Mouse (Mus musculus): ENCODE results near the gene Bnip3.

The Bnip3 gene

DNA sequence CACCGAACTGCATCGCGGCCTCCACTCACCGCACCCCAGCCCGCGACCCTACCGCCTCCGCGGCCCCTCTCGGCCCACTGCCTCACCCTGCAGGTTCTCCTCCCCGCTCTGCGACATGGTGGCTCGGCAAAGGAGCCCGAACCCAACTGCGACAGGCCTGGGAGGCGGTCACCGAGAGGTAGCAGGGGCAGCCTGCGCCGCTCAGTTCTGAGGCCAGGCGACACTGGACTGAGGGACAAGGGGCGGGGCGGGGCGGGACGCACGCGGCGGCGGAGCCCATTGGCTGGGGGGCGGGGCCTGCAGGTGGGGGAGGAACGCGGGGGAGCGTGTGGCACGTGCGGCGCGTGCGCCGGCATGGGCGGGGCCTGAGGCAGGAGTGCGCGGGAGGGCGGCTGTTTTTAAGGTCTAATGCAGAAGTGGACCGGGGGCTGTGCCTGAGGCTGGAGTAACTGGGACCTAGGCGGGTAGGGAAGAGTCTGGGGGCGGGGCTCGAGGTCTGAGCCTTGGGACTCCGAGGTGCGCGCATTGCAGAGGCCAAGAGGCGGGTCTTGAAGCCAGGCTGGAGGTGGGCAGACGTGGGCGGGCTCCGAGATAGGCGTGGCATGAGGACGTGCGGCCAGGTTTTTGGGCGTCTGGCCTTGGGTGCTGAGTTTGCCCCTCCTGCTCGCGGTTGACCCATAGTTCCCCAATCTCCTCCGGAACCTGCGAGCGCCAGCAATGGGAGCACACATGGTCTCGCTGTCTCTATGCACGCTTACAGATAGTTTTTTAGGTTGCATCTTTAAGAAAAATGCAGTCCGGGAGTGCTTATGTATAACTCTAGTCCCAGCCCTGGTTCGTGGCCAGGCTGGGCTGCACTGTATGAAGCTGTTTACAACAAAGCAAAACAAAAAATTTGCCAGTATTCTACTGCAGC is at the start of gene Bnip3:
TSS of gene Bnip3 (minus strand) at position 243 of the 916 bp plus-strand sequence.
- peak; percentile 88 for DNase-seq

DNA sequence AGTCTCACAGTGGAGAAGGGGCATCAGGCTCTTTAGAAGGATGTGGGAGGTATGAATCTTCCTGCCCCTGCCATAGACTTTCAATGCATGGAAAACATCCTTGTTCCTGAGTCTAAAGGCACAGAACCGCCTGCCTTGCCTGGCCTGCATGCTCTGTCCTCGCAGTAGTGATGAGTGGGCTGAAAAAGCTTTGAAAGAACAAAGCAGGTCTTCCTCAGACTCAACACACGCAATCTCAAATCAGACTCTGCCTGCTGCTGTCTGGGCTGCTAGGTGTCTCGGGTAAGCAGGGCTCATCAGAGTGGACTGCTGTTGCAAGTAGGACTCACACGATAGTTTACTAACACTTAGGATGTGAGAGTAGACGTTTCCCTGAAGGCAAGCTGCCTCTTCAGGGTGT is 47.8 kb upstream of the Bnip3 start:
- DNase-seq, result no peak

DNA sequence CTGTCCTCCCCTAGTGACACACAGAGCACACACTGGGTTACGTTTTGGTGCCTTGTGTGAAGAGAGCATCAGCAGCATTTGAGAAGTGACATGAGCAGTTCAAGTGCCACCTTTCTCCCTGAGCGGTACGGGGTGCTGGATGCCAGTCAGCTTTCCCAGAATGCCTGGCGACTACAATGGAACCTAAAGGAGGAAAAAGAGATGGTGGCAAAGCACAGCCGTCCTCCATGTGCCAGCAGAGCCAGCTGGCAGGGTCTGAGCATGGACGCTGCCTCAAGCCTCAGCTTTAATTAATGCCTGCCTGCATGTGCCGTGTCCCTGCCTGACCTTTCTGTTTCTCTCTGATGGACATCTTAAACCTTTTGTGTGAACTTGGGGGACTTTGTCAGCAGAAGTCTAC is 46.5 kb upstream of the Bnip3 start:
- no peak for DNase-seq

DNA sequence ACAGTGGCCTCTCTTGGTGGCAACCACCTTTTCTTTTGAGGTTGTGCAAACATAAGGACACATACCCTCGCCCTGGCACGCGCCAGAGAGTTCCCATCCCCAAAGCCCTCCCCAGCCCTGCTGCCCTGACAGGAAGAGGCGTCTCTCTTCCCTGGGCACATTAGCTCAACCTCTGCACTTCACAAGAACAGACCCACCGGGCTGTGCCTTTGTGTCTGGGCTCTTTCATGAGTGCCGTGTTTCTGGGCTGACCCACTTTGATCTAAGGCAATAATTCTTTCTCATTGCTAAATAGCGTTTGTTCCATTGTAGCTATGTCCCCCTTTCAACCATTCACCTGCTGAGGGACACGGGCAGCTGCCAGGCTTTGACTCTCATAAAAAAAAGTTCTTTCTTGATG is 39.0 kb upstream of the Bnip3 start:
- DNase-seq, result no peak

DNA sequence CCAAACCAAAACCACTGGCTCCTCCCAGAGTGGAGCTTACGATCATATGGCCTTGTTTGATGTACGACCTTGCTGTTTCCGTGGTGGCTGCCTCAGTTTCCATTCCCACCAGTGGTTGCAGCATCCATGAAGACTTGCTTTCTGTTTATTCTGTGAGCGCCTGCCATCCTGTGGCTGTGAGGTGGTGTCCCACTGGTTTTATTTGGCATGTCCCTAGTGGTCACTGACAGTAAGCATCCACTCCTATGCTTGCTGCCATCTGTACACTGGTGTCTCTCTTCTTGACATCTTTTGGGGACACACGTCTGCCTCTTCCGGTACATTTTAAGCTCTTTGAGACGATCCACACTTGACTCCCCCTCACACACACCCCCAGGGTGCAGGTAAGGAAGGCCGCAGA is 38.4 kb upstream of the Bnip3 start:
- DNase-seq, result no peak

DNA sequence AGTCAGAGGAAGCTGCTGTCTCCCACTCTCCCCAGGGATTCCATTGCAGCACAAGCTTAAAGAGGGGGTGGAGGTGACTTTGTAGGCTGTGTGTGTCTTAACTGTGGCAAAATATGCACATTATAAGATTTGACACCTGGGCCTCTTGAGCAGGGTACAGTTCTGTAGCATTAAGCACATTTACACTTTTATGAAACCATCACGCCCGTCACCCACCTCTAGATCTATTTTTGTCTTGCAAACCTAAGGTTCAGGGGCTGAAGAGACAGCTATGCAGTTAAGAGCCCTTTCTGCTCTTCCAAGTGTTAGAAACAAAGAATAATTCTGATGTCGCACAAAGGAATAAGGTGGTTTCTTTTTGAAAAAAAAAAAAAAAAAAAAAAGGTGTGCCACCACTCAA is 36.3 kb upstream of the Bnip3 start:
- no peak for DNase-seq

DNA sequence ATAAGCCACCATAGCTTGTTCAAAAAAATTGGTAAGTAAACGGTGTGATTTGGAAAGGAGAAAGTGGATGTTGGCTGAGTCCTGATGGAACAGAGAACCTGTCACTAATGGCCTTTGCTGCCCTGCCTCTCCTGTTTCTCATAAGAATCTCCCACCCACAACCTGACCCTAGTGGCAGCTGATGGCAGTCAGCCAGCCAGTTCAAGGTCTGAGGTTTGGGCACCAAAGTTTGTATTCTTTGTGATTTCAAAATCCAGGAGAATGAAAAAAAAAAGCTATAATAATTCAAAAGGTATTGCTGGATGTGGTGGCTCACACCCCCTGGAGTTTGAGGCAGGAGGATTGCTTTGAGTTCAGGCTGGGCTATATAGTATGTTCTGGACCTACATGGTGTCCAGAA is 33.0 kb upstream of the Bnip3 start:
- no peak for DNase-seq

DNA sequence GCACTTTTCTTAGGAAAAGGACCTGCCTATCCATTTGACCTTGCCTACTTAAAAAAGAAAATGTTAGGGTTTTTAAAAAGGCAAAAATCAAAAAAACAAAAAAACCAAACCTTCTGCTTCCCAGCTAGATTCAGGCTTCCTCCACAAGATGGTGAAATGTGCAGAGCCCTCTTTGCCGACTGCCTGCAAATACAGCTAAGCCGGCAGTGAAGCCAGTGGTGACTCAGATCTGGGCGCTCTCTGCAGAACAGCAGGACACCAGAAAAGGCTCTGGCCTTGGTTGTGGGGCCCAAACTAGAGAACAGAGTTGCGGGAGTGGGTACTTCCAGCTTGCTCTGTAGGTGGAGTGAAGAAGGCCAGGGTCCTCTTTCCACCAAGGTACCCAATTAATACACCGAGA is 32.3 kb upstream of the Bnip3 start:
- peak; percentile 24 for DNase-seq

DNA sequence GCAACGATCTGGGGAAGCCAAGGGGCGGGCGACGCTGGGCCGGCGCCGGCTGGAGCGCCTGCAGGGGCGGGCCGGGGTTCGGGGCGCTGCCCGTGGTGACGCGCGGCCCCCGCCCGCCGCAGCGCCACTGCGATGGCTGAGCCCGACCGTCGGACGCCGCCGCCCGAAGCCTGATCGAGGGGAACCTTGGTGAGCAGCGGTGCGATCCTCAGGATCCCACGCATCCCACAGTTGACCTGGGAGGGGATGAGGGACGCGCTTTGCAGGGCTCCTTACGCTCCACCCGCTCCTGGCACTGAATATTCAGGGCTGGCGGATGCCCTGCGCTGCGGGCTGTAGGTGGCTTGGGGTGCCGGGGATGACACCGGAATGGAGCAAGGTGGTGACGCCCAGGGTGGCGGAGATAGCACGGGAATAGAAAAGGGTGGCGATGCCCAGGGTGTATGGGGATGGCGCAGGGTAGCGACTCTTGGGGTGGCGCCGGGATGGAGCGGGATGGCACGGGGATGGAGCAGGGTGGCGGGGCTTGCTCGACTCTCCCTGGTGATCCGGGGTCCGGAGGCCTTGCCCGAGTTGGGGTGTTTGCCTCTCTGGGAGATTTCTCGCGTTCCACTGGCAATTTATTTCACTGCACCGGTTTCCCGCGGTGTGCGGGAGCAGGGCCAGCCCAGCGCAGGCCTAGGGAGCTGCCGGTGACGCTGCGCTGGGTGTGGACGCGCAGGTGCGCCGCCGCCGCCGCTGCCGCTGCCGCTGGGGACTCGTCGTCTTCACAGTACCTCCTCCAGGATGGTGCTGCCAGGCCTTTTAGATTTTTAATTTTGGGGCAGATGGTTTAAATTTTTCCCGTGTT is 31.5 kb upstream of the Bnip3 start, which contains the start of gene Jakmip3:
TSS of gene Jakmip3 (plus strand) at position 119 of the 850 bp plus-strand sequence.
- peak; percentile 83 for DNase-seq

DNA sequence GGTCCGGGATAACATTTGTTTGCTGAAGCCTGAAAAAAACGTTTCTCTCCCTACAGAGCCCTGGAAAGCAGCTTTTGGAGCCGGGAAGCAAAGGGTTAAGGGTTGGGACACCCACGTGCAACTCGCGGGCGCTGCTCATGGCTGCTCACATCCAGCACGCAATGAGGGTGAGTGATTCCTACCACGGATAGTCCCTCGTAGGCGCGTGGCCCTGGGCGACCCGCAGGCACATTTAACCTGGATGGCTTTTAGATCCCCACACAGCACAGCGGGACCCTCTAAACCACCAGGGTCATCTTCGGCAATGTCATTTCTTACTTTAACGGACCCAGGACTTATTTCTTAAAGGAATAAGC is 30.9 kb upstream of the Bnip3 start:
- peak; percentile 70 for DNase-seq

DNA sequence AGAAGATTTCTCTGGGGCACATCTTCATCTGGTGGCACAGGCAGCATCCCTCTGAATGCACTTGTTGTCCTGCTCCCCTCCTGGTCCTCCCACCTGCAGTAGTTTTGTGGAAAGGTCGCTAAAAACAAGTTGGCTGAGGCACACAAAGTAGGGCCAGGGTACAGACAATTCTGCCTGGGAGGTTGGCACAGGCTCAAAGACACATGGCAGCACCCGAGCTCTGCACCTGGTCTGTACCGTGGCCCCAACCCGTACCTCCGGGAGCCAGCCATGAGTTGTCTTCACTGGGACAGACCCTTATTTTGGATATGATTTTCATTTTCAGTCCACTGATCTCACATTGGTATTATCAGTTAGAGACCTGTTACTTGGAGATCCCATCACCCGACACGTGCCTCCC is 29.7 kb upstream of the Bnip3 start:
- no peak for DNase-seq

DNA sequence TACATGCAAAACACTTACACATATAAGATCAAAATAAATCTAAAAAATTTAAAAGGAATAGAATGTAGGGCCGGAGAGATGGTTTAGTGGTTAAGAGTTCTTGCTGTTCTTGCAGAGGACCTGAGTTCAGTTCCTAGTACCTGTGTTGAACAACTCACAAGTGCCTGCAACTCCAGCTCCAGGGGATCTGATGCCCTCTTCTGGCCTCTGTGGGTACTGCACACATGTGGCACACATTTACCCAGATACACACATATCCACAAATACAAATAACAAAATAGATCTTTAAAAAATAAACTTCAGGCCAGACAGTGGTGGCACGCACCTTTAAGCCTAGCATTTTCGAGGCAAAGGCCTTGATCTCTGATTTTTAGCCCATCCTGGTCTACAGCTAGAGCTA is 25.2 kb upstream of the Bnip3 start:
- DNase-seq, result no peak

DNA sequence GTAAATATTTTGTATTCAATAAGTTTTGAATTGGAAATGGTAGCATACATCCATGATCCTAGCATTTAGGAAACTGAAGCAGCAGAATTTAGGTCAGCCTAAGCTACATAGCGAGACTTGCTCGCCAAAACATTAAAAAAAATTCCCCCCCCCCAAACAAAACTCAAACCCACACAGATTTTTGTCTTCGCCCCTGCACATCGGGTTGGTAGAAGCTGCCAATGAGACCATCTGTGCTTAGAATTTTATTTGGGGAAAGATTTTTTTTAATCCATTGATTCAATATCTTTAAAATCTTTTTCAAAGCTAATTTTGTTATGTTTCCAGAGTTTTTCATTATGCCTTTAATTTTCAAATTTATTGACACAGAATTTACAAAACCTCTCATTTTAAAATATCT is 19.1 kb upstream of the Bnip3 start:
- no peak for DNase-seq

DNA sequence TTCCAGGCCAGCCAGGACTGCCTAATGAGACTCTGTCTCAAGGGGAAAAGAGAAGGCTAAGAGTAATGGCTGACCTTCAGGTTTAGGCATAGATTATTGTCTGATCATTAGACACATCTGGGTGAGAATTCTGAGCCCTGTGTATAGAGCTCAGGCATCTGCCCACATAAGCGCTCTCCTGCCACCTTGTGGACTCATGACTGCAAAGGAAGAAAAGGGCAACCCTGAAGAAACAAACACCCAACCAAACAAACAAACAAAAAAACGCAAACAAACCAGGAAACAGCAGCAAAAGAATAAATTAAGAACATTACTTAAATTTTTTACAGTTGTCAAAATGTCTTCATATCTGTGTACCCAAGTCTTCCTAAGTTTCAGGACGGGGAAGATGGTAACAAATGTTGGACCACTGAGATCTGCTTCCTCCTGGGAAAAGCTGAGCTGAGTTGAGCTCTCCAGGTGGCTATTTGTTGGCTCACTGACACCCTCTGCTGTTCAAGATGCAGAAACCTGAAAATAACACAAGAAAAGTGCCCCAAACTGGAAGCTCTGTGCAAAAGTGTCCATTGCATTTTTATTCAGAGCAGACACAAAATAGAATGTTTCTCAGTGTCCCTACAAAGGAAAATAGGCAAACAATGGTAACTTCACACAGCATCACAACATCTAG is 14.6 kb upstream of the Bnip3 start:
- no peak for DNase-seq

DNA sequence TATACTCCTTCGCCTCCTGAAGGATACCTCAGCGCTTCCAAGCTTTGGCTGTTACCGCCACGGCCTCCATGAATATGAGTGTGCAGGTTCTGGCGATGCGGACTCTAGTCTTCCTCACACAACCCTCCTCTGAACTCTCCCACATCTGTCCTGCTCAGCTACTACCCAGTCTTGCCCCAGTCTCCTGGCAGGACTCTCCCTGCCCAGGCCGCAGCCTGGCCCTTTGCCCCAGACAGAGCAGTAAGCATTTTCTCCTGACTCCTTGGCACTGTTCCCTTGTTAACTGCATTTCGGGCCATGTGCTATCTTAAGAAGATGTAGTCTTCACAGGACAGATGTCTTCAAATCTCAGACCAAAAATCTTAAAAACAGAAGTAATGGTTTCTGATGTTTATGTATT is 12.3 kb upstream of the Bnip3 start:
- DNase-seq, result no peak

DNA sequence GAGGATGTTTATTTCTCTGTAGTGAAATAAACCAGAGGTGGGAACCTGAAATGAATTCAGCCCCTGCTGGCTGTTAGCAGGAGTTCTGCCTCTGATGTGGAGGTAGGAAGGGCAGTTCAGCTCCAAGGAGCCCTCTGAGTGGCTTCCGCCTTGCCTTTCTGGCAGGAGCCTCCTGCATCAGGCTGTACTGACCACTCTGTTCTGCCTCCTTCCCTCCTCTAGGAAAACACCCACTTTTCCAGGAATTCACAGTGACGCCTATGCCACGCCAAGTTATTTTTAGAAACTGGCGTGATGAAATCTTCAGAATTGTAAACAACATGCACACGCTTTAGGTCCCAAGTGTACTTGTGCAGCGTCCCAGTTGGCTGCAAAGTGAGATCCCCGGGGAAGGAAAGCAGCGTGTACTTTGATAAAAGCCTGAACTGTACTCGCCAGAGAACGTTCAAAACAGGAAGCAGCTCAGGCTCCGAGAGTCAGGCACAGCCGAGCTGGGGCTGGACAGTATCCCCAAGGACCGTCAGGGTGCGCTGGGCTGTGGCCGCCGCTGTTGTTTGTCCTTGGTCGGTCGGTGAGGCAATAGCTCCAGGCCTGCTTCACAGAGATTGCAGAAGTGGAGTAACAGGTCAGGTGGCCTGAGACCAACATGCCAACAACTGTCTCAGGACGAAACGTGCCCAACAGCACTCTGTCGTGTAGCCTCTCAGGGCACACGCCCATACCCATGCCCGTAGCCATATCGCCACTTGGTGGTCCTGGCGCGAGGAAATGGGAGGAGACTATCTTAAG is 10.0 kb upstream of the Bnip3 start:
- peak; percentile 17 for DNase-seq

DNA sequence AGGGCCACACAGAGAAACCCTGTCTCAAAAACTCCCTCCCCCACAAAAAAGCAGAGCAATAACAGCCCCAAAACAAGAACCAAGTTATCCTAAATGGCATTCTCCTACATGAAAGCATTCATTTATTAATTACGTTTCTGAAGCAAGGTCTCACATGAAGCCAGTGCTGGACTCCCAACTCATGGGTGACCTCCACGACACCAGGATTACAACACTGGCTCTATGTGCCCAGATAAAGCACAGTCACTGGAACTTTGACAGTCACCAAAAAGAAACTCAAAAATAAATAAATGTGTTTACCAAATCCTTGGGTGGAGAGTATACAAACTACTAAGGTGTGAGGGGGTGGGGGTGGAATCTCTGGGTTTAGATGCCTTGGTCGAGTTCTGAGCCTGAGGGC is 4.3 kb upstream of the Bnip3 start:
- DNase-seq, result no peak

DNA sequence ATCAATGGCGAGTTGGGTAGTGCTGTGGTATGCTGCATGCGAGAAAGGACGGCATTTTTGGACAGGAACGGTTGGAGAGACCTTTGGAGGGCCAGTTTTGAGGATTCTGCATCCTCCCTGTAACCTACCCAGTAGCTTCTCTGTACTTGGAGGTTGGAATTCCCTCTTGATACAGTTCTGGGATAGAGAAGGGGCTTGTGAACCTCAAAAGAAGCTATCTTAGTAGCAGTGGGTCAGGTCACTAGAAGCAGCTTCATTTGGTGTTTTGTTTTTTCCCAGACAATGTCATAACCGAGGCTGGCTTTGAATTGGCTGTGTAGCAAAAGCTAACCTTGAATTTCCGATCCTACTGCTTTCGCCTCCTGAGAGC is 859 bp upstream of the Bnip3 start:
- no peak for DNase-seq

DNA sequence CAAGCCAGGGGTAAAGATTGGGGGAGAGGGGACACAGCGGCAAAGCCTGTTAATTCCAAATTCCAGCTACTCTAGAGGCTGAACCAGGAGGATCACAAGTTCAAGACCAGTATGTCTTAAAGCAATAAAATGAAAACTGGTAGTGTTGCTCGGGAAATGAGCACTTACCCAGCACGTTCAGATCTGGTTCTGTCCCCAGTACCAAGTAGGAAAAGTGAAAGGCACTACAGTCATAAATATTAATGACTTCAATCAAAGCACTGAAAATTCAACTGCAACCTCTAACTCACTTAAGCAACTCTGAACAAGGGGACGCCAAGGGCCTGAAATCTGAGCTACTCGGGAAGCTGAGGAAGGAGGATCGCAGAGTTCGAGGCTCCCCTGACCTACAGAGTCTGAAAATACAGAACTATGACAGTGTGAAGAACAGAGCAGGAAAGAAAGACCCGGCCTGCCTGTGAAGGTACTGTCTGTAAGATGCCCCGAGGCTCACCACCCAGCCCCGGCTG is 497 bp downstream of the Bnip3 start:
- no peak for DNase-seq

DNA sequence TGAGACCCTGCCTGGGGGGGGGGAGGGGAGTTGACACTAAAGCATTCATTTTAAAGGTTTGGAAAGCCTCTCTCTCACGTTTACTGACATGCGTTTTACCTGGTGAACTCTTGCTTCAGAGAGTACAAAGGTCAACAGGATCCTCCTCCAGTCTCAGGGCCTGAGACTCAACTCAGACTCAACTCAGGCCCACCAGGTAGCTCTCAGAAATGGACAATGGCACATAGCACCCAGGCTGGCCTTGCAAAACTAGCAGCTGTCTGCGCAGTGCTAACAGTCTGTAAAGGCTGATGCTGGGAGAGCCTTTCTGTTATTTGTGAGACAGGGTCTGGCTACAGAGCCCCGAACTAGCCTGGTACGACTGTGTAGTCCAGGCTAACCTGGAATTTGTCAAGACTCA is 1.3 kb downstream of the Bnip3 start:
- no peak for DNase-seq

DNA sequence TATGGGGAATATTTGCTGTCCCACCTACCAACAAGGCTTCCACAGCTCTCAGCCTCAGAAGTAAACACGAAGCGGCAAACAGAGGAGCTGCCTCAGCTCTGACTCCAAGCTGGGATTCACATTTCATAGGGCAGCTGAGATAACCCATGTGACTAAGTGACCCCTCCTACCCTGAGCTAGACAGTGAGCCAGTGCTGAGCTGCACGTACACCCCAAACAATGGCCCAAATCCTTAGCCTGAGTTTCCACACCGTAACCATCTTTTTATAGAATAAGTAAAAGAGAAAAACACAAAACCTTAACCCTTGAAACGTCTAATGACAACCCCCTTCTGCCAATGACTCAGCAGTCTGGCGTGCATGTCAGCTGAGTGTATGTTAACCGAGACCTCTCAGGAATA is 2.3 kb downstream of the Bnip3 start:
- DNase-seq, result peak; percentile 21

DNA sequence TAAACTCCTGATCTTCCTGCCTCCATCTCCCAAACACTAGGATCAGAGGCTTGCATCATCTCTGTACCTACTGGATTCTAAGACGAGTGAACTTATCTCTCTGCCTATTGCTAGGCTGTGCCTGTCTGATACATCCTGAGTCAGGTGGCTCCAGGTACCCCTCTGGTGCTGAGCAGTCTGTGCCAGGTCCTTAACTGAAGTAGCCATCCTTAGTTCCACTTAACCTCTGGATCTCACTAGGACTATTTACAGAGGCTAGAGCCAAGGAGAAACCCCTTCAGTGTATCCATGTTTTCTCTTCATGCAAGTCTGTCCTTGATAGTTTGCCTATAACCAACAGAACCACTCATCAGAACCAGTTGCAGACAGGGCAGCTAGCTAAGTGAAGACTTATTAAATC is 2.9 kb downstream of the Bnip3 start:
- DNase-seq, result no peak

Measured in right cerebral cortex, postnatal 25 days (tissue).